Mouse (Mus musculus) cerebellum, adult 18-20 months (tissue): ENCODE measurements at regions not wholly inside any gene's neighbourhood (a gene's known extent, or its start where the extent isn't known, plus 50 kb on each side); places are given as distances from the start of the nearest gene placed in this dataset.

ENCODE experiments used
- DNase-seq, 2 experiments: peaks; one replicate each; pipeline ENCODE4 v3.0.0; 2021

DNA sequence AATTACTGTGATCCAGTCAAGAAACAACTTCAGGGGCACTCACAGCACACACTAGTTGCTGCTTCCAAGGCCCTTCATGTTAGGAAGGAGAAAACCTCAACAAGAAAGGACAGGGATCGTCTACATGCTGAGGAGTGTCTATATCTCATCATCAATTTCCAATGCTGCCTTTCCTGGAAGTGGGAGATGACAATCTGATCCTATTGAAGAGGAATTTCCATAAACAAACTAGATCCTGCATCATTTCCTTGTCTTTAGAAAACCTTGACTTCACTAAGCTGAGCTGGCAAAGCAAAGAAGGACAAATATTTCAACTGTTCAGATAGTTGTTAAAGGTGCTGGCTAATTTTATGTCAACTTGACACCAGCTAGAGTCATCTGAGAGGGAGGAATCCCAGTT, 83.5 kb upstream of the Rapgef5 start:
- DNase-seq, result no peak

DNA sequence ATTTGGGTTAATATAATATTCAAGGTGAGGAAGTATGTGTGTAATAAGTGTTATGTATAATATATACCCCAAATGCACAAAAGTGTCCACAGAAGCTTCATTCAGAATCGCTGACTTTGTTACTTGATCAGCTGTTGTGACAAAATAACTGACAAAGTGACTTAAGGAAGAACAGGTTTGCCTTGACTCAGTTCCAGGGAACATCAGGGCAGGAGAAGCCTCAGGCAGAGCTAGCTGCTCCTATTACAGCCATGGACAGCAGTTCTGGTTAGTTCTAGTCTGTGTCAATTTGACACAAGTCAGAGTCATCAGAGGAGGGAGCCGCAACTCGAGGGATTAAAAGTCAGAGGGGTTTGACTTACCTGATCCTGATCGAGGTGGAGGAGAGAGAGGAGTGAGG, 79.3 kb upstream of the Rapgef5 start:
- DNase-seq, result no peak

DNA sequence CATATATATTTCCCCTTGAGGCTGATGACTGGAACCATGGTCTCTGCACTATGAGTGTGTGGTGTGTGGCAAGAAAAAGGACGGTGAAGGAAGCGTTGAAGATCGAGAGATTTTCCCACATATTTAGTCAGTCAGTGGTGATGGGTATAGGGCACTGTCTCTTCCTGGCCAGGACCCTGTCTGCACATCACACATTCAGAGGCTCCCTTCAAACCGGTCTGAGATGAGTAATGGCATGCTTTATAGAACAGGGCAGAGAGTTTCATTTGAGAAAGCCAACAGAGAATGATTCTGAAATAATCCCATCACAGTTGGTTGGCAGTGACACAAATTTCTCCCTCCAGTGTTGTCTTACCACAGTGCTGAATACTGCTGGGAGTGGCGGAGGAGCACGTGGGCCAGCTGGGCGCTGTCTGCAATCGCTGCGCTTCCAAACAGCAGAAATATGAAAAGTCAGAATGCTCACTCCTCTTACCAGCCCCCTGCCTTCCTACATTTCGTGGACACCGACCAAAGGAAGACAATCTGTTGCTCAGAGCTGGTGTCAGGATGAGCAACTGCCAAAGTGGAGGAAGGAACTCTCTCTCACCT, 77.2 kb upstream of the Rapgef5 start:
- no peak for DNase-seq

DNA sequence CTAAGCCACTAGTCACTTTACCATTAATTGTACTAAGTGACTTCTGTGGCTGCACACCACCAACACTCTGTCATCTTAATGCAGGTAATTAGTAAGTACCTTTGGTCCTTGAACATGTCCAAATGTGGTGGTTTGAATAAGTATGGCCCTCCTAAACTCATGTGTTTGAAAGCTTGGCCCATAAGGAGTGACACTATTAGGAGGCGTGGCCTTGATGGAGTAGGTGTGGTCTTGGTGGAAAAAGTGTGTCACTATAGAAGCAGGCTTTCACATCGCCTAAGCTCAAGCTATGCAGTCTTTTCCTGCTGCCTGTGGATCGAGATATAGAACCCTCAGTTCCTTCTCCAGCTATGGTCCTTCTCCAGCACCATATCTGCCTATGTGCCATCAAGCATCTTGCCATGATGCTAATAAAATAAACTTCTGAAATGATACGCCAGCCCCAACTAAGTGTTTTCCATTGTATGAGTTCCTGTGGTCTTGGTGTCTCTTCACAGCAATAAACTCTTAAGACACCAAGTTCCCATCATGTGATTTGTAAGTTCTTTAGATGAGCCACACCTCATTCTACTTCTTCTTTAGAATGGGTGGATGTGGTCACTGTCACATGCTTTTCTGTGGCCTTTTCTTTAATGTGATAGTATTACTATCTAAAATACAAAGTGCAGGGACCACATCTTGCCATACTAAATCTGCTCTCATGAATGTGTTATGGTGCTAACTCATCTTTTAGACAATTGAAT, 71.9 kb upstream of the Rapgef5 start:
- no peak for DNase-seq

DNA sequence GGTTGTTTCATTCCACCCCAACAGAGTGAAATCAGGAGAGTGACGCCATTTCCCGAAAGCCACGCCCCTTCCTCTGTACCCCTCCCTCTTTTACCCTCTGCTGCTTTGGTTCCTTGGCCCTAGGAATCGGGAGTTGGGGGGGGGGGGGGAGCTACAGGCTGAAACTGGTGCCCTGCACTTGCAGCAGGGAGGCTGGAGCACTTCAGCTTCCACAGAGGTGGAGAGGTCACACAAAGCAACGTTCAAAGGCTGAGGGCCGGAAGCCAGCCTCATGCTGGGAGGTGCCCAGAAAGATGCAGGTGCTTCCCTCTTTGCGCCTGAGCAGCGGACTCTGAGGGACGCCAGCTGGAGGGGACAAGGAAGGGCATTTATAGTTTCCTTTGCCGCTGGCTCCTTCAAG, 69.1 kb upstream of the Rapgef5 start:
- DNase-seq, result no peak

DNA sequence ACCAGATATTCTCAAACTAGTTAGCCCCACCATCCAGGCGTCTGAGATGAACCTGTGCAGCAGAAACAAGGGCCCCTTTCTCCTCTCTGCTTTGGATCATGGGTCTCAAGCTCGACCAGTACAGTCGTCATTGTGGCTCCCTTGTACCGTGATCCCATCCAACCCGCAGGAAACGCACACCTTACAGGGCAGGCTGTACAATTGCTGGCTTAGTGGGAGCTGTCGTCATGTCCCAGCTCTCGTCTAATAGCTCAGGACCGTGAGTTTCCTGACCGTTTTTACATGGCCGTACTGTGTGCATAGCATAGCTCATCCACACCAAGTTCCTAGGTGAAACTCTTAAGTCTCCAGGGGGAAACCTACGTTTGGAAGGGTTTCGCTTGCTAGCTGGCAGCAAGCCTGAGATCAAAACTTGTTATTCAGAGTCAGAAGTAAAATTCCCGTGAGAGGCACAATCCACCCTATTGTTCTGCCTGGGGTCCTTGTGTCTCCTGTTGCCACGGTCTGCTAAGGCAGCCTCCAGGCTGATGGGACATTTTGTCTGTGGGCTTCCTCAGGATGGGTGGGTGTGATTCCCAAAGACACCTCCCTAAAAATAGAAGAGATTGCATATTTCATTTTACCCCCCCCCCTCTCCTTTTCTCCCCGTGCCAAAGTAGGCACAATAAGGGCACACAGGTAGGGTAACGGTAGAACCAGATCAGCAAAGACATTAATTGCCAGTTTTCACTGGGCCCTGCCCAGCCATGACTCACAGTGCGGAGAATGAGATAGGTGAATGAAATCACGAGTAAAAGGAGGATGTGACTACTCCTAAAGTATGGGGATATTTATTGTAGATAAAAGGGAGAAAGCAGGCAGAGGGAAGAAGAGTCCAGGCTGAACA, 68.2 kb upstream of the Rapgef5 start:
- no peak for DNase-seq

DNA sequence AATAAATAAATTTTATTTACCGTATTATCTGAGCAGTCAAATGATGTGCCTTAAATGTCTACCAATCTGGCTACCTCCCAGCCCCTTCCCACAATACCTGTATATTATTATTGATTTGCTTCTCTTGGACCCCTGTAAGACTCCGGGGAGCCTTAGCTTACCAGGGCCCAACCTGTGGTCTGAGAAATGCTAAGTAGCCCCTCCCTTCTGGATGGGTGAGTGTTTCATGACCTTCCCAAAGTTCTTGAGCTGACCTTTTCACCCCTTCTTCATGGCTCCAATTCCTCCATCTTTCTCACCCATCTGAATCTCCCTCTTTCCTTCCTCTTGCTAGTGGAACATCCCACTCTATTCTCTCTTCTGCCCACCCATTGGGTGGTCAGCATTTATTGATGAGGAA, 67.2 kb upstream of the Rapgef5 start:
- DNase-seq, result no peak

DNA sequence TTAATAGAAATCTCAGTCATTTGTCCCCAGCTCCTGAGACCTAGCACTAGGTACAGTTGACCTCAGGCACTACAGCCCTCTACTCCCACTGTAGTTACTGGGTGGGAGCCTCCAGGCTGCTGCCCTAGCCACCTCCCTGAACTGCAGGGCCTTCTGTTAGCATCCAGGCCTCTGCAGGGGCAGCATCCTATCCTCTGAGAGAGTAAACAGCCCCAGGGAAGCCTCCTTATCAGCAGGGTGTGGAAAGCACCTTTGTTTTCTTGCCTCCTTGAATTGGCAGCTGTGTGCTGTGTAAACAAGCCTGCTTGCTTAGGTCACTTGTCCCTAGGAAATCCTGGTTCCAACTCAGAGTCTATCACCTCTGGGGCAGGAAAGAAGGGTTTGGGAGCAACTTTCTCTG, 66.2 kb upstream of the Rapgef5 start:
- DNase-seq, result no peak

DNA sequence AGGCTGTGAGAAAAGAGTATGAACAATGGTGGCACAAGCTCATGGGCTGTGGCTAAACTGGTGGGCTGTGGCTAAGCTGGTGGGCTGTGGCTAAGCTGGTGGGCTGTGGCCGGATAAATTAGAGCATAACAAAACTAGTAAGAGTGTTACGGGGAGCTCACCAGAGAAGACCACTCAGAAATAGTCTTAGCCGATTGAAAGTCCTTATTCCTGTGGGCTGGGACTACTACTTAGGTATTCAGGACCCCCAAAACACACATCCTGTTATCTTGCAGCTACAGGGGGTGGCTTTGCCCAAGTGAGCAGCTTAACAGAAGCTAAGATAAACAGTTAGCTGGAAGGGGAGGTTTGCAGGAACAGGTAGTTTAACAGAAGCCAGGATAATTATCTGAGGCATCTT, 65.4 kb upstream of the Rapgef5 start:
- DNase-seq, result no peak

DNA sequence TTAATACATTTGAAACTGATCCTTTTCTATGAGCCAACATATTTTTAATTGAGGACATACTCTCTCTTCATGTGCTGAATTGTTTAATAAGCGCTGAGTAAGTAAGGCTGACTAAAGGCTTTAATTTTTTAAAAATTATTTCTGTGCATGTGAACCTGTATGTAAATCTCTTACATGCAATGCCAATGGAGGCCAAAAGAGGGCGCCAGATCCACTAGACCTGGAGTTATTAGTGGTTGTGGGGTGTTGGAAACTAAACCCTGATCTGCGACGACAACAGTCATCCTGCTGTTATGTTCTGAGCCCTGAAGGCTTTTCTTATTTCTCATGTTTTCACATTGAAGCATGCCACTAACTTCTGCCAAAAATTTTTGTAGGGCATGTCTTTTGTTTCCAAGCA, 64.8 kb upstream of the Rapgef5 start:
- no peak for DNase-seq

DNA sequence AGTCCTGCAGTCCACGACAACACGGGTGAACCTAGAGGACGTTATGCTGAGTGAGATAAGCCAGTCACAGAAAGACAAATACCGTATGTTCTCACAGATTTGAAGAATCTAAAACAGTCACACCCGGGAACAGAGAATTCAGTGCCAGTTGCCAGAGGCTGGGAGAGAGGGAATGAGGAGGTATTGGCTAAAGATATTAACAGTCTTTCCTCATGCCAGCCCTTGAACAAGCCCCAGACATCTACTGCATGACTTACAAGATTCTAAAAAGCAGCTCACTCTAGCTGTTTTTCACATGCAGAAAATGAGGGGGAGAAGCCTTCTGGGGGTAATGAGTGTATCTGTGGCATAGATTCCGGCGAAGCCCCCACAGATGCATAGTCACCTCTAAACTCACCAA, 60.5 kb upstream of the Rapgef5 start:
- no peak for DNase-seq

DNA sequence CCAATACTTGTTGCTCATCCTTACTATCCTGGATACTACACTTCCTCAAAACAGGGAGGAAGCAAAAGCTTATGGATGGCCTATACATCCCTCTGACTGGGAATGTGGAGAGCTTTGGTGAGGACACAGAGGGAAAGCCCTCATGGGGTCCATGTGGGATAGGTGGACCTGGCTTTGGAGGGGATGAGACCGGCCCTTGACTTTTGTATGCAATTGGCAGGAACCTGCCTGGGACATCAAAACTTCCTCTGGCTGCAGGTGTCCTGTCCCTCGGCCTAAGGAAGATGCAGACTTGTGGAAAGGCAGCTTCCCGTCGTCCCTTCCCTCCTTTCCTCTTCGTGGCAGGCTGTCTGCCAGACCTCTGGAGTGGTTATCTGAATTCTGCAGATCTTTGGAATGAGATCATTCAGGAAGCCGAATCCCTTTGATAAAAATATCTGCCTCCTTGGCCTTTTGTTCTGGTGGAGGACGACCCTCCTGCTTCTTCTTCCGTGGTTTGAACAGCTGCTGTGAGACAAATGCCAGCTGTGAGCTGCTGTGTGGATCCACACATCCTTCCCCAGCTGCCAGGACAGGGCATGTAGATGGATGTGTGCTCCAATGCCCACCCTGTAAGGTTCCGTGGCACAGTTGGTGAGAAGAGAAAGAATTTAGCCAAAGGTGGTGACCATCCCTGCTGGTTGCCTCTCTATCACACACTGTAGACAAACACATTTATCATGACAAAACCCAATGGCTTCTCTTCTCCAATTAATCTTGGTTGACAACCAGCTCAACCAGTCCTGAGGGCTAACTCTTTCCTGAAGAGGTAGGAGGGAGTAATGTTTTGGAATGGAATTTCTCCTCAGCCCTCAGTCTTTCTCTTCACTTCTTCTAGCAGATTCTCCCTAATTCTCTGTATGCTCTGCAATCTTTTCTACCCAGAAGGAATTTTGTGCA, 57.9 kb upstream of the Rapgef5 start:
- no peak for DNase-seq

DNA sequence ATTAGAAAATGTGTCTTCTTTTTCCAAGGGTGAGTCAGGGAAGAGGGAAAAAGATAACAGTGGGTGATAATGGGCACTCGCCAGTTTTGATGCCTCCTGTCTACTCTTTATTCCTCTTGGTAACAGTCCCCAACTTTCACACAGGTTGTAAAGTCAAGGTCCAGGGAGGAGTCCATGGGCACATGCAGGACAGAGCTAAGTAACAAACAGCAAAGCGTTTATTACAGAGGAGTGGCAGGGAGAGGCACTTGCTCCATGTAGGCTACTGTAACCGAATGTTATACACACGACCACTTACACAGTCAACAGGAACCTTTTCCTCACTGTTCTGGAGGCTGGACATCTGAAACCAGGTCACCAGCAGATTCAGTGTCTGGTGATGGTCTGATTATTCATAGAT, 56.7 kb upstream of the Rapgef5 start:
- DNase-seq, result no peak

DNA sequence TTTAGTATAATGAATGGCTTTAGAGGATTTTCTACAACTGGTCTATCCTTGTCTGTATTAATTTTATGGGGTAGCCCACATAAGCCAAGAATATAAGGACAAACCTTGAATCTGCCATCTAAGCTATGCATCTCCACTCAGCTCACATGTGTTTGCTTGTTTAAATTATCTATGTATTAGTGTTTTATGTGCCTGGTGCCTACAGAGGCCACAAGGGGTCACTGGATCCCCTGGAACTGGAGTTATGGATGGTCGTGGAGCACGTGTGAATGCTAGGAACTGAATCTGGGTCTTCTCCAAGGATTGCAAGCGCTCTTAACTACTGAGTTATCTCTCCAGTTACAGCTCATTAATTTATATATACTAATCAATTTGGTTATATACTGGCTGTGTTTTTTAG, 51.1 kb upstream of the Rapgef5 start:
- no peak for DNase-seq

DNA sequence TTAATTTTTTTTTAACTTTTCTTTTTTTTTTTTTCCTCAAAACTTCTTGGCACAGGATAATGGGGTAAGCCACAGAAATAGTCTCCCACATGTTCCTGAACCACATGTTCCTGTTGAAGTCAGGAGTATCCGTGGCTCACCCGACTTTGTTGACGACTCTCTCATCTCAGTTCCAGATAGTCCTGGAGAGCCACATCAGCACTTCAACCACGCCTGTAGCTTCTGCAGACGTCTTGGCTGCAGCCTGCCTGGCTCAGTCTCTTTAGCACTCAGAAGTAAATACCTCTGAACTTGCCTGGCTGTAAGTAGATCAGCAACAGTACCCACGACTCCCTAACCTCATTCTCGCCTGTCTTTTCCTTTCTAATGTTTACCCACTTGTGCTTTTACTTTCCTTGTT, 50.3 kb upstream of the Rapgef5 start:
- DNase-seq, result no peak
